Mouse (Mus musculus): ENCODE results near the gene Krtcap3. TPM values are rescaled to one million over a fixed set of nuclear protein-coding genes. Genes with fewer than 3 reads are reported as not detected.

Krtcap3 gene
- polyA plus RNA-seq, 1 experiment, result 20.0 TPM

- H3K4me1 ChIP-seq (ENCODE audit: control insufficient read depth, insufficient read depth, low read length), result peaks cover 1% of the 10 kb centered on the region; the same call in 1 of the 2 replicates
- peak overlapping the region; percentile 96 for H3K27ac ChIP-seq (ENCODE audit: control insufficient read depth, insufficient read depth, low read depth, low read length, poor library complexity)
- WGBS, result under 1% methylated on average over 11 of the region's 11 CpGs
- H3K4me3 ChIP-seq (replicated peaks; ENCODE audit: control insufficient read depth, low read depth, low read length), result peak overlapping the region; percentile 93
- TF ChIP-seq CTCF (IDR thresholded peaks at IDR 0.05; ENCODE audit: control insufficient read depth, insufficient read depth, low read length) (no peak), POLR2A (IDR thresholded peaks at IDR 0.05; ENCODE audit: borderline replicate concordance, control insufficient read depth, low read depth, low read length) (no peak)
These were observed 32.0 kb upstream of the Krtcap3 start for GRCm38 (mm10) chr5:31219474-31219873.

DNA sequence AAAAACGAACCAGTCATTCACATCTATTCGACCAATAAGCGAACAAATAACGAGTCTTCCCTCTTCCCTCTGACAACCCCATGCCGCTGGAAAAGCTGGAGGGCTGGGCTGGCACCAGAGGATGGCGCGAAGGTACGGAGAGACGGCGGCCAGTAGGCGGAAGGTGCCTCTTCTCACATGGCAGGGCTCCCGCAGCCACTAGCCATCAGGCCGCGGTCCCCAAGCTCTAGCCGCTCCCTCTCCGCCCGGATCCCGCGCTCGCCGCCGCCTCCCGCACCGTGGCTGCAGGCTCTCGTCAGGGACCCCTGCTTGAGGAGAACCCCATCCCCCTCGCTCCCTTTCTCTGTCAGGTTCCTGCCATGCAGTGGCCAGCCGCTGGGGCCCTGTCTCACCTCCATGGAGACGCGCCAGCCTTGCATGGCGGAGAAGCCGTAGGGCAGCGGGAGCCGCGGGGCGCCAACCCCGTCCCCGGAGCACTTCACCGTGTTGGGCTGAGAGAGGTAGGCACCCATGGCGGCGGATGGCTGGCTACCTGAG, 31.5 kb upstream of the Krtcap3 start:
- WGBS, result under 1% methylated on average over 40 of the region's 40 CpGs
- H3K27ac ChIP-seq (ENCODE audit: control insufficient read depth, insufficient read depth, low read depth, low read length, poor library complexity), result peak overlapping the region; percentile 96
- TF ChIP-seq CTCF (IDR thresholded peaks at IDR 0.05; ENCODE audit: control insufficient read depth, insufficient read depth, low read length), result no peak
- TF ChIP-seq POLR2A (IDR thresholded peaks at IDR 0.05; ENCODE audit: borderline replicate concordance, control insufficient read depth, low read depth, low read length), result no peak
- peaks cover 1% of the 10 kb centered on the region; the same call in 1 of the 2 replicates for H3K4me1 ChIP-seq (ENCODE audit: control insufficient read depth, insufficient read depth, low read length)
- peak overlapping the region; percentile 93 for H3K4me3 ChIP-seq (replicated peaks; ENCODE audit: control insufficient read depth, low read depth, low read length)

DNA sequence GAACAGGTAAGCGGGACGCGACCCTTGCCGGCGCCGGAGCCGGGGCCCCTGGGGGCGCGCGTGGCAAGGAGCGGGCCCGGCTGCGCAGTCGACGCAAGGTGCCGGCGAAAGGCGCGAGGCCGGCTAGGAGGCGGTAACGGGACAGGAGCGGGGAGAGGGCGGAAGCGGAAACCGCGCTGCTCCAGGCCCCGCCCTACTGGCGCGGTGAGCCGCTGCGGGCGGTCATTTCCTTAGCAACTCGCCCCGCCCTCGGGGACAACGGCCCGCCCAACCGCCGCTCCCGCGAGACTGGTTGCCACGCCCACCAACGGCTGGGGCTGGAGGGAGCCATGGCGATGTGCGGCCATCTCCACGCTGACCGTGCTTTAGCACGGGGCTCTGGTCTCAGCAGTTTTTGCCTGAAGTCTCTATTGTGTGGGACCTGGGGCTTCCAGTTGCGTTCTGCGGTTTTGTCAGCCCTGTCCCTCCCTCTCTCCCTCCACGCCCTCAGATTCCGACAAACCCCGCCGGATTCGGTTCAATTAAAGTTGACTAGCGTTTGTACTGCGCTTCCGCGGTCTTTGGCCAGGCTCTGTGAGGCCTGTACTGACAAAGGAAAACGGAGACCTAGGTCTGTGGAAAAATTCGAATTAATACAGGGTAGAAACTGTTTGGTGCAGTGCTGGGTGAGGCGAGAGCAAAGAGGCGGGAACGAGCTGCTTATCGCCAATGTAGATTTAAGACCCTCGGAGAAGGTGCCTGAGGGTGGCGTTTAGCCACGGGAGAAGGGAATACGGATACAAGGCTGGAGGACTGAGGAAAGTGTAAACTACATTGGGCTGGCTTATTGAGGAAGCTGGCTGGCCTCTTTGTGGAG, 30.8 kb upstream of the Krtcap3 start, which contains the start of gene Ppm1g:
Gene Ppm1g (minus strand): TSS at position 240 of the 856 bp plus-strand sequence.
- WGBS, result under 1% methylated on average over 69 of the region's 70 CpGs
- peak within 1 kb of the TSS; percentile 93 for H3K4me3 ChIP-seq (replicated peaks; ENCODE audit: control insufficient read depth, low read depth, low read length)
- peaks cover 1% of the 10 kb centered on the region; the same call in 1 of the 2 replicates for H3K4me1 ChIP-seq (ENCODE audit: control insufficient read depth, insufficient read depth, low read length)
- TF ChIP-seq POLR2A (IDR thresholded peaks at IDR 0.05; ENCODE audit: borderline replicate concordance, control insufficient read depth, low read depth, low read length) (peak; percentile 99), CTCF (IDR thresholded peaks at IDR 0.05; ENCODE audit: control insufficient read depth, insufficient read depth, low read length) (no peak; the same call in 1 of the 2 replicates)
- peak within 1 kb of the TSS; percentile 96 for H3K27ac ChIP-seq (ENCODE audit: control insufficient read depth, insufficient read depth, low read depth, low read length, poor library complexity)

- 28% methylated on average over 11 of the region's 11 CpGs for whole genome bisulfite sequencing
- peak overlapping the region; percentile 88 for H3K4me3 ChIP-seq (replicated peaks; ENCODE audit: control insufficient read depth, low read depth, low read length)
- H3K4me1 ChIP-seq (ENCODE audit: control insufficient read depth, insufficient read depth, low read length), result peaks cover 1% of the 10 kb centered on the region; the same call in 1 of the 2 replicates
- H3K27ac ChIP-seq (ENCODE audit: control insufficient read depth, insufficient read depth, low read depth, low read length, poor library complexity), result peak overlapping the region; percentile 85
- no peak for TF ChIP-seq POLR2A (IDR thresholded peaks at IDR 0.05; ENCODE audit: borderline replicate concordance, control insufficient read depth, low read depth, low read length)
- peak; percentile 22; the same call in 1 of the 2 replicates for TF ChIP-seq CTCF (IDR thresholded peaks at IDR 0.05; ENCODE audit: control insufficient read depth, insufficient read depth, low read length)
These were observed 30.1 kb upstream of the Krtcap3 start for GRCm38 (mm10) chr5:31221304-31221945.

DNA sequence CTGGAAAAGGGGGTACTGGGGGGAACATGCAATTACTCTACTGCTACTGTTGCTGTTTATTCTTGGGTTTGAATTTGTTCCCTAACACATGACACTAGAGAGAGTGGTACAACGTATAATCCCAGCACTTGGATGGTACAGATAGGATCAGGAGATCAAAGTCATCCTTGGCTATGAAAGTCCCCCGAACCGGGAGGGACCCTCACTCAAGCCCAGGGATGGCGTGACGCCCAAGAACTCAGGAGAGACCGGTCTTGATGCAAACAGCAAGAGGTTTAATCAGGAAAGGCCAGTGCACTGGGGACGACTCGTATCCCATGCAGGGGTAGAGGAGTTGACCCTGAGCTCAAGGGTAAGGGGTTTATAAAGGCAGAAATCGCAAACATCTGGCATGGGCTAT, 28.8 kb upstream of the Krtcap3 start:
- H3K27ac ChIP-seq (ENCODE audit: control insufficient read depth, insufficient read depth, low read depth, low read length, poor library complexity), result no peak overlapping the region
- H3K4me3 ChIP-seq (replicated peaks; ENCODE audit: control insufficient read depth, low read depth, low read length), result no peak overlapping the region
- no peak for TF ChIP-seq POLR2A (IDR thresholded peaks at IDR 0.05; ENCODE audit: borderline replicate concordance, control insufficient read depth, low read depth, low read length)
- no peak for TF ChIP-seq CTCF (IDR thresholded peaks at IDR 0.05; ENCODE audit: control insufficient read depth, insufficient read depth, low read length)
- 90% methylated on average over 9 of the region's 9 CpGs for WGBS
- peaks cover 1% of the 10 kb centered on the region; the same call in 1 of the 2 replicates for H3K4me1 ChIP-seq (ENCODE audit: control insufficient read depth, insufficient read depth, low read length)

DNA sequence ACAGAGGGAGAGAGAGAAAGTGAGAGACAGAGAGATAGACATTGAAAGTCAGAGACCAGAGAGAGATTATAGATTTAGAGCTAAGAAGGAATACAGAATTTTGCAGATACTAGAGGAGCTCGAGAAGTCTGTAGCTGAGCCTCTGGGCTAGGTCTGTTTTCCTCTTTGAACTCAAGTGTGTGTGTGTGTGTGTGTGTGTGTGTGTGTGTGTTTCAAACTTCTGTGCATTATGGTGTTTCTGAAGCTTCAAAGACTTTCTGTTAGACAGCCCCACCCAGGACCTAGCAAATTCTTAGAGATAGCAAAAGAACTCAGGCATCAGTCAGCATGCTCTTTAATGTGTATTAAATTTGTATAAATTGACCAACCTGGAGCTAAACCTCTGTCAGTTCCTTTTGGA, 24.9 kb upstream of the Krtcap3 start:
- H3K4me3 ChIP-seq (replicated peaks; ENCODE audit: control insufficient read depth, low read depth, low read length), result no peak overlapping the region
- 58% methylated on average over 1 of the region's 1 CpGs for WGBS
- H3K4me1 ChIP-seq (ENCODE audit: control insufficient read depth, insufficient read depth, low read length), result no peaks in the 10 kb centered on the region; the same call in none of the 2 replicates
- H3K27ac ChIP-seq (ENCODE audit: control insufficient read depth, insufficient read depth, low read depth, low read length, poor library complexity), result no peak overlapping the region
- TF ChIP-seq POLR2A (IDR thresholded peaks at IDR 0.05; ENCODE audit: borderline replicate concordance, control insufficient read depth, low read depth, low read length), result no peak
- no peak for TF ChIP-seq CTCF (IDR thresholded peaks at IDR 0.05; ENCODE audit: control insufficient read depth, insufficient read depth, low read length)

DNA sequence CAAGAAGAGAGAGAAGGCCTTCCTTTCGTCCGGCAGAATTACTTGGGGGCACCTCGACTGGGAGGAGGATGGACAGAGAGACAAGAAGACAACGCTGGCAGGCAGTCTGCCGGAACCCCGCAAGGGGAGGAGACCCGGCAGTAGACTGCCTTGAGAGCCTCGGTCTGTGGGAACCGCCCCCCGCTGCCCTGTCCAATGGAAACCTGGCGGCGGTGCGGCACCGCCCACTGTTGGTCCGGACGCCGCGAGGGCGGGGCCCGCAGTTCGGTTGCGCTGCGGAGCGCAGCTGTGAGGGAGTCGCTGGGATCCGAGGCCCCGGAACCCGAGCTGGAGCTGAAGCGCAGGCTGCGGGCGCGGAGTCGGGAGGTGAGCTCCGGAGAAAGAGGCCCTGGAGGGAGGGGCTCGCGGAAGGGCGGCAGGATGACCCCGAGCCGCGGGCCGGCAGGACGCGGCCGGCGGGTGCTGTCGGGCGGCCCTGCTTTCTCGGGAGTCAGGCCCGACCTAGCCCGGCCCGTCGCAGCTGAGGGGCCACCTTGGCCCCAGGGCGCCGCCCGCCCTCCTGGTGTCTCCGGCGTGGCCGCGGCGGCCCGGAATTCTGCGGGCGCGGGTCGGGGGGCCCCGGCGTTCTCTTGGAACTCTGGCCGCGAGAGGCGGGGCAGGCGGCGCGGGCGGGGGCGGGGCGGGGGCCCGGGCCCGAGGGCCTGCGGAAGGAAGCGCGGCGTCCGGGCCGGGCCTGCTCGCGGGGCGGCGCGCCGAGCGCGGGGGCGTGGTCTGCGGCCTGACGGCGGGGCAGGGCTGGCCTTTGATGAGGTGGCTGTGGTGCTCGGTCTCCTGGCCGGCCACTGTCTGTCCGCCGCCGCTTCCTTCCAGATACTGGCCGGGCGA, 10.6 kb upstream of the Krtcap3 start, which contains the start of the genes Nrbp1 and Gm9970:
Gene Nrbp1 (plus strand): TSS at position 228 of the 885 bp plus-strand sequence.
Gene Gm9970 (minus strand): TSS at position 596 of the 885 bp plus-strand sequence.
- Histone ChIP-seq H3K4me1 (ENCODE audit: control insufficient read depth, insufficient read depth, low read length) (no peaks in the 10 kb centered on the region), H3K4me3 (replicated peaks; ENCODE audit: control insufficient read depth, low read depth, low read length) (peak within 1 kb of the TSS; percentile 89), H3K27ac (ENCODE audit: control insufficient read depth, insufficient read depth, low read depth, low read length, poor library complexity) (peak within 1 kb of the TSS; percentile 99)
- TF ChIP-seq POLR2A (IDR thresholded peaks at IDR 0.05; ENCODE audit: borderline replicate concordance, control insufficient read depth, low read depth, low read length), result peak; percentile 92; the same call in 1 of the 2 replicates
- TF ChIP-seq CTCF (IDR thresholded peaks at IDR 0.05; ENCODE audit: control insufficient read depth, insufficient read depth, low read length), result no peak
- 1% methylated on average over 101 of the region's 103 CpGs for WGBS

All from bone marrow, adult 2 months (tissue).